Mouse (Mus musculus): Measurements from ENCODE around the gene Ces3a. TPM values are rescaled to one million over a fixed set of nuclear protein-coding genes. Genes with fewer than 3 reads are reported as not detected.

The Ces3a gene
- total RNA-seq (2023): not detected

GRCm38 (mm10) chr8:105048371-105048854 is at the start of gene Ces3a:
Gene Ces3a, plus strand, starts transcription at chr8:105048601.

GRCm38 (mm10) chr8:105000586-105000985 is 47.8 kb upstream of the Ces3a start, which contains the start of gene Ces2h:
Gene Ces2h, plus strand, starts transcription at chr8:105000853.

GRCm38 (mm10) chr8:105083449-105084050 is 35.1 kb downstream of the Ces3a start, which contains the start of gene Ces3b:
Gene Ces3b, plus strand, starts transcription at chr8:105083753.

Other genes with a start within 250 kb of the Ces3a start
- gene Ces2b, start 217.0 kb upstream of the Ces3a start, total RNA-seq (2023): not detected
- gene Ces2c, start 201.5 kb upstream of the Ces3a start, total RNA-seq (2023): not detected
- gene Ces2e, start 122.3 kb upstream of the Ces3a start, total RNA-seq (2023): not detected
- gene Ces2f, start 101.2 kb upstream of the Ces3a start, total RNA-seq (2023): not detected
- gene Ces2g, start 86.9 kb upstream of the Ces3a start, total RNA-seq (2023): not detected
- not detected for gene Ces2h, start 47.7 kb upstream of the Ces3a start, total RNA-seq (2023)
- gene Ces3b, start 35.2 kb downstream of the Ces3a start, total RNA-seq (2023): not detected
- not detected for gene Ces4a, start 83.2 kb downstream of the Ces3a start, total RNA-seq (2023)
- 10 to 100 TPM; 96.5 to 98.2 TPM for gene Cbfb, start 122.1 kb downstream of the Ces3a start, total RNA-seq (2023)
- 10 to 100 TPM; 20.0 to 24.8 TPM for gene D230025D16Rik, start 176.5 kb downstream of the Ces3a start, total RNA-seq (2023)
- 1 to 10 TPM; 1.1 to 1.7 TPM for gene B3gnt9, start 206.6 kb downstream of the Ces3a start, total RNA-seq (2023)
- 10 to 100 TPM; 25.4 to 28.9 TPM for gene Tradd, start 216.0 kb downstream of the Ces3a start, total RNA-seq (2023)
- gene Fbxl8, start 216.0 kb downstream of the Ces3a start, total RNA-seq (2023): 10 to 100 TPM in 1 of 2 experiments, 1 to 10 TPM in 1; 9.8 to 11.9 TPM
- under 1 TPM in 1 of 2 experiments, not detected in 1; 0.59 TPM for gene Hsf4, start 221.2 kb downstream of the Ces3a start, total RNA-seq (2023)
- not detected for gene Nol3, start 227.5 kb downstream of the Ces3a start, total RNA-seq (2023)
- 1 to 10 TPM; 5.4 to 5.9 TPM for gene 4931428F04Rik, start 241.3 kb downstream of the Ces3a start, total RNA-seq (2023)
- 1 to 10 TPM; 1.3 to 2.1 TPM for gene Exoc3l, start 247.5 kb downstream of the Ces3a start, total RNA-seq (2023)
- 10 to 100 TPM; 96.4 to 98.1 TPM for gene E2f4, start 249.1 kb downstream of the Ces3a start, total RNA-seq (2023)